Mouse (Mus musculus): Measurements from ENCODE around the gene Gm49339. TPM values are rescaled to one million over a fixed set of nuclear protein-coding genes. Genes with fewer than 3 reads are reported as not detected.
A peak's percentile ranks its signal among the peaks of the same experiment; 100 is the strongest.

Gene Gm49339
- total and polyA plus RNA-seq, 3 experiments: not detected

DNA sequence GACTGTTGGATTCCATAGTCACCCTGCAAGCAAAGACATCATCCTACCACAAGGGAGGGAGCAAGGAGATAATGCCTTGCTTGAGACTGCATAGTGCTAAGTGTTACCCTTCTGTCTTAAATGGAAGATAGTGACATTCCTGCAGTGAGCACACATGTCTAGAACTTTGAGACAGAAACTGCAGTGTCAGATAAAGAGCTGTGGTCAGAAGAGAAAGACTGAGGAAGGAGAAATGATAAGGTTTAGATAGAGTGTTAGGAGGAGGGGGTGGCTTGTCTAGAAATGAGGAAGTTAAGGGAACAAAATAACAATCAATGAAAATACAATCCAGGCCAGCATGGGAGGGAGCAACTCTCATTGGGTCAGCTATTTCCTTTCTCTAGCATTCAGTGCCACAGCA lies 47.5 kb upstream of the Gm49339 start (continued):
- TF ChIP-seq ETS1 (IDR thresholded peaks at IDR 0.05; ENCODE audit: low read depth, low read length): peak; percentile 96
- TF ChIP-seq USF2 (IDR thresholded peaks at IDR 0.05; ENCODE audit: borderline replicate concordance in 1 of 2, insufficient read depth in 1 of 2, low read depth in 1 of 2, low read length in 2 of 2): no peak
- TF ChIP-seq MXI1 (IDR thresholded peaks at IDR 0.05; ENCODE audit: low read depth, low read length): peak; percentile 81
- peak; percentile 95 for TF ChIP-seq TCF12 (IDR thresholded peaks at IDR 0.05; ENCODE audit: low read depth, low read length)
- no peak for TF ChIP-seq SMC3 (IDR thresholded peaks at IDR 0.05; ENCODE audit: low read depth, low read length)
- peak; percentile 68; the same call in 1 of the 2 replicates for TF ChIP-seq BHLHE40 (IDR thresholded peaks at IDR 0.05; ENCODE audit: borderline replicate concordance, low read depth, low read length)
- TF ChIP-seq POLR2AphosphoS5 (IDR thresholded peaks at IDR 0.05; ENCODE audit: borderline replicate concordance, low read depth, low read length): no peak

GRCm38 (mm10) chr10:51435684-51436083 lies 44.7 kb upstream of the Gm49339 start:
- H3K27ac ChIP-seq (ENCODE audit: control insufficient read depth, low read depth, low read length): no peak overlapping the region
- TF ChIP-seq POLR2AphosphoS2 (IDR thresholded peaks at IDR 0.05; ENCODE audit: low read length) (no peak), USF1 (IDR thresholded peaks at IDR 0.05; ENCODE audit: low read depth, low read length) (peak; percentile 20; the same call in 1 of the 2 replicates)
- H3K9ac ChIP-seq (ENCODE audit: control insufficient read depth, low read depth, low read length, poor library complexity, severe bottlenecking): no peak overlapping the region
- H3K9me3 ChIP-seq (replicated peaks; ENCODE audit: insufficient read depth, low read length): no peaks in the 10 kb centered on the region
- no peak for DNase-seq (ENCODE audit: low read depth, low spot score)
- no peak overlapping the region for H3K4me3 ChIP-seq (ENCODE audit: control insufficient read depth in 1 of 2, insufficient read depth in 1 of 2, low read depth in 2 of 2, low read length in 2 of 2)
- H3K4me1 ChIP-seq (ENCODE audit: control insufficient read depth in 1 of 2, insufficient read depth in 2 of 2, low read length in 2 of 2): peaks cover 7 to 8% of the 10 kb centered on the region in 2 experiments
- H3K27me3 ChIP-seq (ENCODE audit: control insufficient read depth in 1 of 2, insufficient read depth in 2 of 2, low read length in 2 of 2): no peaks in the 10 kb centered on the region
- no peaks in the 10 kb centered on the region for H3K79me2 ChIP-seq (ENCODE audit: control insufficient read depth, insufficient read depth, low read length, poor library complexity)
- H3K36me3 ChIP-seq (ENCODE audit: control insufficient read depth in 1 of 2, insufficient read depth in 2 of 2, low read length in 2 of 2): peaks cover 0 to 10% of the 10 kb centered on the region in 2 experiments; a peak in 2 of 4 replicates

GRCm38 (mm10) chr10:51451610-51452009 lies 28.8 kb upstream of the Gm49339 start:
- no peak overlapping the region for H3K9ac ChIP-seq (ENCODE audit: control insufficient read depth, low read depth, low read length, poor library complexity, severe bottlenecking)
- no peak for DNase-seq (ENCODE audit: low read depth, low spot score)
- peaks cover 11 to 17% of the 10 kb centered on the region in 2 experiments for H3K4me1 ChIP-seq (ENCODE audit: control insufficient read depth in 1 of 2, insufficient read depth in 2 of 2, low read length in 2 of 2)
- TF ChIP-seq JUND (IDR thresholded peaks at IDR 0.05; ENCODE audit: low read depth, low read length) (no peak), ZNF384 (IDR thresholded peaks at IDR 0.05; ENCODE audit: low read depth, low read length) (no peak), CTCF (IDR thresholded peaks at IDR 0.05 in 2 of 3, conservative IDR thresholded peaks at IDR 0.05 in 1 of 3; ENCODE audit: control insufficient read depth in 1 of 3, insufficient read depth in 1 of 3, low read depth in 2 of 3, low read length in 3 of 3, poor library complexity in 1 of 3, severe bottlenecking in 1 of 3) (no peak), TAL1 (IDR thresholded peaks at IDR 0.05; ENCODE audit: low read length) (no peak), SIN3A (IDR thresholded peaks at IDR 0.05; ENCODE audit: low read length) (no peak), NRF1 (IDR thresholded peaks at IDR 0.05; ENCODE audit: insufficient read depth, low read depth, low read length, poor library complexity, severe bottlenecking) (no peak), GATA1 (IDR thresholded peaks at IDR 0.05; ENCODE audit: low read depth, low read length) (no peak), CHD2 (IDR thresholded peaks at IDR 0.05; ENCODE audit: low read length) (no peak), BHLHE40 (IDR thresholded peaks at IDR 0.05; ENCODE audit: borderline replicate concordance, low read depth, low read length) (no peak), TBP (IDR thresholded peaks at IDR 0.05; ENCODE audit: low read depth, low read length) (no peak), SMC3 (IDR thresholded peaks at IDR 0.05; ENCODE audit: low read depth, low read length) (no peak), ZC3H11A (IDR thresholded peaks at IDR 0.05; ENCODE audit: low read depth, low read length) (no peak), MYC (IDR thresholded peaks at IDR 0.05; ENCODE audit: low read depth, low read length) (no peak), CHD1 (IDR thresholded peaks at IDR 0.05; ENCODE audit: low read depth, low read length) (no peak), USF1 (IDR thresholded peaks at IDR 0.05; ENCODE audit: low read depth, low read length) (no peak), EP300 (IDR thresholded peaks at IDR 0.05; ENCODE audit: low read depth in 1 of 2, low read length in 2 of 2) (no peak), MAZ (IDR thresholded peaks at IDR 0.05; ENCODE audit: low read depth, low read length) (no peak), POLR2AphosphoS2 (IDR thresholded peaks at IDR 0.05; ENCODE audit: low read length) (no peak), MYB (IDR thresholded peaks at IDR 0.05; ENCODE audit: low read depth, low read length) (no peak), TCF12 (IDR thresholded peaks at IDR 0.05; ENCODE audit: low read depth, low read length) (no peak)
- no peak overlapping the region for H3K27ac ChIP-seq (ENCODE audit: control insufficient read depth, low read depth, low read length)
- H3K4me3 ChIP-seq (ENCODE audit: control insufficient read depth in 1 of 2, insufficient read depth in 1 of 2, low read depth in 2 of 2, low read length in 2 of 2): no peak overlapping the region
- no peaks in the 10 kb centered on the region for H3K79me2 ChIP-seq (ENCODE audit: control insufficient read depth, insufficient read depth, low read length, poor library complexity)
- no peaks in the 10 kb centered on the region for H3K9me3 ChIP-seq (replicated peaks; ENCODE audit: insufficient read depth, low read length)
- H3K27me3 ChIP-seq (ENCODE audit: control insufficient read depth in 1 of 2, insufficient read depth in 2 of 2, low read length in 2 of 2): no peaks in the 10 kb centered on the region
- peaks cover 0 to 25% of the 10 kb centered on the region in 2 experiments; a peak in 2 of 4 replicates for H3K36me3 ChIP-seq (ENCODE audit: control insufficient read depth in 1 of 2, insufficient read depth in 2 of 2, low read length in 2 of 2)
